ENCODE assay signal across 9 mouse cellular contexts in the genomic region with DNA sequence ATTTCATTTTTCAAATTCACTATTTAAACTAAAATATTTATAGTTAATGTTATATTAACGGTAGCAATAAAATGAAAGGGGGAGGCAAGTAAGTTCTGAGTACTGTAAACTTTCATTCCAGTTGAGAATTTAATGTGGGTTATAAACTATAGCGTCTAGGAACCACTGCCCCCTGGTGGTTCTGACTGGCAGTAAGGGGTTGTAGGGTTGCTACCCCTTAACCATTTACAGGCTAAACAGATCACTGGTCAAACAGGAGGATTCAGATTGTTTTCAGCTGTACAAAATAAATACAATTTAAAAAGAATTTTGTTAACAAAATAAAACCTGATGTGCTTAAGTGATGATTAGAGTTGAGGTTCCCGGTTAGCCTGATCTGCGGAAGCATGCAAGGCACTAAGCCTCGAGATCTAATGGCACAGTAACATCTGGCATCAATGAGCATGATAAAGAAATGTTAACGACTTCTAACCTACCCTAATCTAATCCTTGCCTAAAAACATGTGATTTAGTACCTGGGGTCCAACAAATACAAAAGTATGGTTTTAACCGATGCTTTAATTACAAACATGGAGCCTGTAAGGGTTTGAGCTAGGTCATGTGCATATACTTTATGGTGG. TPM values are rescaled to one million over a fixed set of nuclear protein-coding genes. Genes with fewer than 3 reads are reported as not detected.
A peak's percentile ranks its signal among the peaks of the same experiment; 100 is the strongest.
DNase-seq lines count a peak whose midpoint lies in the region; ATAC-seq lines count a peak whose summit lies in the region.
"Had no signal": no experiment of that assay in that cellular context is flagged by ENCODE, and none has a peak within 500 bp of the region (broad histone marks: within the 10 kb centered on the region; RNA-seq: fewer than 3 reads in every experiment).

No protein-coding gene starts in this region.

- H3K9me3 ChIP-seq in kidney, embryonic 14.5 days (ENCODE audit: control insufficient read depth, low read length) = no peaks in the 10 kb centered on the region

- H3K4me1 ChIP-seq in kidney, embryonic 14.5 days (ENCODE audit: control insufficient read depth, insufficient read depth, low read length) = no peaks in the 10 kb centered on the region

- peak; percentile 50 for DNase-seq in kidney, adult 18-20 months
- DNase-seq in T-cell, adult 2 months (ENCODE audit: low spot score) = peak; percentile 52
- DNase-seq in embryo, embryonic 9.5 days (ENCODE audit: extremely low spot score) = peak; percentile 29
- DNase-seq in left cerebral cortex, postnatal 14 days (ENCODE audit: low spot score in 2 of 2) = peak; percentile 39 to 52
- DNase-seq in thymus, postnatal 36 days = peak; percentile 58 to 67

- ATAC-seq in kidney, embryonic 14.5 days (ENCODE audit: low FRiP score, low TSS enrichment) = no peak
- ATAC-seq in inflammation-experienced regulatory T-cells, adult 6 months = peak; percentile 85
- 0 out of 2 replicates have a peak, but pooled peaks have one; percentile 59 for ATAC-seq in monocyte, adult 5-6 weeks (replicated peaks; ENCODE audit: insufficient number of reproducible peaks, low FRiP score, low TSS enrichment, poor library complexity, severe bottlenecking)

- H3K4me3 ChIP-seq in kidney, embryonic 14.5 days (ENCODE audit: low read length) = no peak overlapping the region
- H3K4me3 ChIP-seq: erythroblast, embryonic 14.5 days had no signal

- H3K36me3 ChIP-seq in kidney, embryonic 14.5 days (ENCODE audit: control insufficient read depth, insufficient read depth, low read length) = peaks cover 26% of the 10 kb centered on the region; the same call in 1 of the 2 replicates

- H3K27ac ChIP-seq in kidney, embryonic 14.5 days (ENCODE audit: low read depth, low read length) = no peak overlapping the region

- WGBS in kidney, embryonic 14.5 days = 82% methylated on average over 7 of the region's 7 CpGs

- no peak overlapping the region for H3K4me2 ChIP-seq in kidney, embryonic 14.5 days (replicated peaks; ENCODE audit: low read depth, low read length)

- intact Hi-C loops in left cerebral cortex, postnatal 14 days (cut with DNase I) = loop anchor here (5.0 kb wide), 1 partner anchor 300 kb away; no protein-coding TSS in a partner anchor

- no peaks in the 10 kb centered on the region for H3K27me3 ChIP-seq in kidney, embryonic 14.5 days (ENCODE audit: control insufficient read depth, insufficient read depth, low read length)

- no peak overlapping the region for H3K9ac ChIP-seq in kidney, embryonic 14.5 days (ENCODE audit: low read depth, low read length)

RNA-seq across cellular contexts. Expression of gene Wdr49, which starts 35.8 kb away (rescaled TPM):
- polyA plus RNA-seq in kidney, embryonic 14.5 days (2014; fragmentation: Nextera tagmentation; extraction: Ambion mirVana) = not detected in 2 replicates
- polyA plus RNA-seq in inflammation-experienced regulatory T-cells, adult 6 months (2017; shearing (Covaris generic)) = under 1 TPM; 0.17 to 0.41 (median 0.32) TPM
- total RNA-seq in left cerebral cortex, postnatal 14 days (2021) = under 1 TPM in 1 of 2 experiments, not detected in 1; 0.26 TPM
- 3.6 to 3.9 TPM in 2 of 3 replicates, not detected in the other for total RNA-seq in monocyte, adult 5-6 weeks (2017)
- polyA plus RNA-seq: erythroblast, embryonic 14.5 days had no signal

RNA-seq across cellular contexts. Expression of gene Pdcd10, which starts 38.9 kb away (rescaled TPM):
- 104 and 117 TPM in 2 replicates for polyA plus RNA-seq in kidney, embryonic 14.5 days (2014; fragmentation: Nextera tagmentation; extraction: Ambion mirVana)
- 100 to 1,000 TPM; 216 to 320 (median 252) TPM for polyA plus RNA-seq in inflammation-experienced regulatory T-cells, adult 6 months (2017; shearing (Covaris generic))
- total RNA-seq in left cerebral cortex, postnatal 14 days (2021) = 10 to 100 TPM; 66.2 to 69.8 TPM
- 253 to 300 TPM (median 254 TPM) in 3 replicates for total RNA-seq in monocyte, adult 5-6 weeks (2017)

RNA-seq across cellular contexts. Expression of gene Serpini1, which starts 39.6 kb away (rescaled TPM):
- 4.3 and 4.4 TPM in 2 replicates for polyA plus RNA-seq in kidney, embryonic 14.5 days (2014; fragmentation: Nextera tagmentation; extraction: Ambion mirVana)
- 10 to 100 TPM; 16.7 to 29.6 (median 22.7) TPM for polyA plus RNA-seq in inflammation-experienced regulatory T-cells, adult 6 months (2017; shearing (Covaris generic))
- 100 to 1,000 TPM; 181 TPM for total RNA-seq in left cerebral cortex, postnatal 14 days (2021)
- 2.4 to 5.8 TPM (median 5.3 TPM) in 3 replicates for total RNA-seq in monocyte, adult 5-6 weeks (2017)
- polyA plus RNA-seq: erythroblast, embryonic 14.5 days had no signal

Comparison
In these comparisons a context has a peak if more than half of its experiments do, and no peak if none do; other contexts are left out.
1. RNA of gene Serpini1, which starts 39.6 kb away (total RNA-seq): 181 TPM in left cerebral cortex, postnatal 14 days; 2.4 to 5.8 TPM in monocyte, adult 5-6 weeks; every median in the first group is over 10 times any median in the second.
2. Peak in every context shown above with its lines, with median percentiles within 50 percentile points of each other: DNase-seq.